Mouse (Mus musculus) thymus, adult 2 months (tissue): Measurements from ENCODE around the gene Wfdc18.

Experiments
- CTCF ChIP-seq: fragments of 200-500 bp; IDR thresholded peaks from 2 replicates; pipeline ENCODE4 v1.5.1; 2012; ENCODE audit warnings: mild to moderate bottlenecking, control low read depth, low read length, moderate library complexity, borderline replicate concordance; ENCODE audit not compliant: control insufficient read depth, poor library complexity, insufficient read depth; ENCODE audit errors: extremely low read depth
- POLR2A ChIP-seq: fragments of 200-500 bp; IDR thresholded peaks from 2 replicates; pipeline ENCODE4 v1.6.1; 2012; ENCODE audit warnings: mild to moderate bottlenecking, low read length, control low read depth, moderate library complexity; ENCODE audit not compliant: control insufficient read depth, poor library complexity, insufficient read depth; ENCODE audit errors: extremely low read depth

DNA sequence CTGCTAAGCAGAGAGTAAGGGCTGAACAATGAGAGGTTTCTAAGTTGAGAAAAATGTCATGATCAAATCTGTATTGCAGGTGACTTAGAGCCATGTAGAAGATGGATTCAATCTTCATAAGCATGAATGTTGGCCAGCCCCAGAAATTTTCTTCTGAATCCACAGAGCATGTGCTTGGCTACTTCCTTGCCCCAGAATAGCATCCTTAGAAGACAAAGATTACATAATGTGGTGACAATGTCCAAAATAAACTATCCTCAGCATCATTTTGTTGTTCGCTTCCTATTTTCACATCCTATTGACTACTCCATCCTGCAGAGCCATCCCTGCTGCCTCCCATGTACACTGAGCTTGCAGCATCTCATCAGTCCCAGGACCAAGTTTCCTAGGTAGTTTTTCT lies 33.1 kb upstream of the Wfdc18 start:
- TF ChIP-seq CTCF (no peak), POLR2A (no peak)
